Mouse (Mus musculus) ovary, postnatal 14 days (tissue): ENCODE measurements at regions not wholly inside any gene's neighbourhood (a gene's known extent, or its start where the extent isn't known, plus 50 kb on each side); places are given as distances from the start of the nearest gene placed in this dataset.
"Not testable (repeated sequence)": the region's sequence is repeated elsewhere in the genome, so short reads cannot be mapped to it uniquely, and the experiment has no call there.

Source experiments
- DNase-seq: peaks from one replicate; pipeline ENCODE4 v3.0.0; 2022; ENCODE audit warnings: low spot score

- DNase-seq: no peak
These were observed 56.1 kb downstream of the Bbs10 start for GRCm38 (mm10) chr10:111354607-111355006.

GRCm38 (mm10) chr10:111358340-111358739, 59.9 kb downstream of the Bbs10 start:
- not testable (repeated sequence) for DNase-seq

GRCm38 (mm10) chr10:111361749-111362435, 63.4 kb downstream of the Bbs10 start:
- no peak for DNase-seq

GRCm38 (mm10) chr10:111363729-111364617, 65.5 kb downstream of the Bbs10 start:
- no peak for DNase-seq

- no peak for DNase-seq
These were observed 66.5 kb downstream of the Bbs10 start for GRCm38 (mm10) chr10:111365011-111365410.

- not testable (repeated sequence) for DNase-seq
These were observed 70.6 kb downstream of the Bbs10 start for GRCm38 (mm10) chr10:111369046-111369445.

GRCm38 (mm10) chr10:111378047-111378618, 79.7 kb downstream of the Bbs10 start:
- DNase-seq: no peak

- DNase-seq: no peak
These were observed 83.2 kb downstream of the Bbs10 start for GRCm38 (mm10) chr10:111381689-111382088.

- no peak for DNase-seq
These were observed 83.9 kb downstream of the Bbs10 start for GRCm38 (mm10) chr10:111382206-111382930.

- no peak for DNase-seq
These were observed 87.1 kb downstream of the Bbs10 start for GRCm38 (mm10) chr10:111385561-111385960.

- no peak for DNase-seq
These were observed 85.0 kb upstream of the Nap1l1 start for GRCm38 (mm10) chr10:111387869-111388538.

- DNase-seq: no peak
These were observed 84.3 kb upstream of the Nap1l1 start for GRCm38 (mm10) chr10:111388545-111389320.

- DNase-seq: peak; percentile 34
These were observed 83.1 kb upstream of the Nap1l1 start for GRCm38 (mm10) chr10:111389890-111390289.

- DNase-seq: no peak
These were observed 78.6 kb upstream of the Nap1l1 start for GRCm38 (mm10) chr10:111394421-111394820.

- no peak for DNase-seq
These were observed 68.0 kb upstream of the Nap1l1 start for GRCm38 (mm10) chr10:111405071-111405470.

GRCm38 (mm10) chr10:111408887-111409286, 64.1 kb upstream of the Nap1l1 start:
- DNase-seq: no peak

- no peak for DNase-seq
These were observed 63.5 kb upstream of the Nap1l1 start for GRCm38 (mm10) chr10:111409497-111409896.

- no peak for DNase-seq
These were observed 62.9 kb upstream of the Nap1l1 start for GRCm38 (mm10) chr10:111410121-111410520.

- no peak for DNase-seq
These were observed 61.5 kb upstream of the Nap1l1 start for GRCm38 (mm10) chr10:111411533-111411932.

- no peak for DNase-seq
These were observed 56.4 kb upstream of the Nap1l1 start for GRCm38 (mm10) chr10:111416611-111417130.
